Mouse (Mus musculus) midbrain, embryonic 15.5 days (tissue): ENCODE results near the gene Fcrl5. TPM values are rescaled to one million over a fixed set of nuclear protein-coding genes. Genes with fewer than 3 reads are reported as not detected.
A peak's percentile ranks its signal among the peaks of the same experiment; 100 is the strongest.

Experiments used
- ATAC-seq: fragments of 200-750 bp; cut with Nextera tagmentation; replicated peaks from 2 replicates; pipeline ENCODE4 v1.8.0; 2017; ENCODE audit warnings: moderate TSS enrichment
- H3K27ac ChIP-seq: fragments of 300-500 bp; sonication (generic); 2 replicates; pipeline ENCODE4 v1.5.1; 2015; ENCODE audit warnings: mild to moderate bottlenecking, inconsistent platforms
- H3K27me3 ChIP-seq: fragments of 300-500 bp; sonication (generic); replicated peaks from 2 replicates; pipeline ENCODE4 v1.6.1; 2015; ENCODE audit warnings: inconsistent platforms
- H3K36me3 ChIP-seq: fragments of 300-500 bp; sonication (generic); replicated peaks from 2 replicates; pipeline ENCODE4 v1.6.1; 2015; ENCODE audit warnings: inconsistent platforms
- H3K4me1 ChIP-seq: fragments of 300-500 bp; sonication (generic); 2 replicates; pipeline ENCODE4 v1.6.1; 2015; ENCODE audit warnings: inconsistent platforms
- H3K4me2 ChIP-seq: fragments of 300-500 bp; sonication (generic); 2 replicates; pipeline ENCODE4 v1.6.1; 2015; ENCODE audit warnings: inconsistent platforms, mild to moderate bottlenecking, moderate library complexity
- H3K4me3 ChIP-seq: fragments of 300-500 bp; sonication (generic); 2 replicates; pipeline ENCODE4 v1.5.1; 2015; ENCODE audit warnings: mild to moderate bottlenecking, inconsistent platforms
- H3K9ac ChIP-seq: fragments of 300-500 bp; sonication (generic); 2 replicates; pipeline ENCODE4 v1.6.1; 2015; ENCODE audit warnings: mild to moderate bottlenecking, inconsistent platforms
- H3K9me3 ChIP-seq: fragments of 300-500 bp; sonication (generic); 2 replicates; pipeline ENCODE4 v1.6.1; 2016; ENCODE audit warnings: inconsistent platforms
- WGBS: fragments of 180-500 bp; shearing (Covaris S2); methylation state at CpG from one replicate; pipeline ENCODE4 v1.1.7; 2015; ENCODE audit warnings: mixed read lengths; 5-methylcytosine and 5-hydroxymethylcytosine counted together
- polyA plus RNA-seq: library from polyadenylated mRNA; unstranded; fragments of >200 nt; fragmentation: Nextera tagmentation; extraction: Ambion mirVana; gene quantifications from 2 replicates; pipeline ENCODE4 v1.2.1, GENCODE M21; 2015

Fcrl5 gene
- polyA plus RNA-seq, 1 experiment from 2014 or later, result not detected

DNA sequence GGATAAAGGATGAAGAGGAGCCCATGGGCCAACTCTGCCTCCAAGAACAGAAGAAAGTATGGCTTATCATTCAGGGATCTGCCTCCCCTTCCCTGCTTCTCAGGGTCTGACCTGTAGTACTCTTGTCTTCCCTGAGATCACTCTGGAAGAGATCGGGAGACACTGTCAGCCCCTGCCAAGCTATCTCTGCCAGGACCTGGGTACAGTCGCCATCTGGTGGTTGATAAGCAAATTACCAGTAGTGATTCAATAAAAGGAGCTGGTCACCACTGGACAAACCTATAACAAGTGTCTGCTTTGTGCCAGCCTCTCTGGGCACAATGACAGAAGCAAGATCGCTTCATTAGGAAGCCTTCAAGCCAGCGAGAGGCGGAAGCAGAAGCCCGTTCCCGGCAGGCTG, 68.8 kb downstream of the Fcrl5 start:
- H3K36me3 ChIP-seq, result no peaks in the 10 kb centered on the region
- no peak overlapping the region for H3K4me3 ChIP-seq
- H3K4me1 ChIP-seq, result peaks cover 9% of the 10 kb centered on the region
- H3K27me3 ChIP-seq, result 0 out of 2 replicates have a peak, but pooled peaks cover 2% of the 10 kb centered on the region
- H3K9ac ChIP-seq, result no peak overlapping the region
- H3K4me2 ChIP-seq, result no peak overlapping the region
- no peaks in the 10 kb centered on the region for H3K9me3 ChIP-seq
- WGBS, result 21% methylated on average over 7 of the region's 7 CpGs
- no peak overlapping the region for H3K27ac ChIP-seq
- peak; percentile 71 for ATAC-seq

DNA sequence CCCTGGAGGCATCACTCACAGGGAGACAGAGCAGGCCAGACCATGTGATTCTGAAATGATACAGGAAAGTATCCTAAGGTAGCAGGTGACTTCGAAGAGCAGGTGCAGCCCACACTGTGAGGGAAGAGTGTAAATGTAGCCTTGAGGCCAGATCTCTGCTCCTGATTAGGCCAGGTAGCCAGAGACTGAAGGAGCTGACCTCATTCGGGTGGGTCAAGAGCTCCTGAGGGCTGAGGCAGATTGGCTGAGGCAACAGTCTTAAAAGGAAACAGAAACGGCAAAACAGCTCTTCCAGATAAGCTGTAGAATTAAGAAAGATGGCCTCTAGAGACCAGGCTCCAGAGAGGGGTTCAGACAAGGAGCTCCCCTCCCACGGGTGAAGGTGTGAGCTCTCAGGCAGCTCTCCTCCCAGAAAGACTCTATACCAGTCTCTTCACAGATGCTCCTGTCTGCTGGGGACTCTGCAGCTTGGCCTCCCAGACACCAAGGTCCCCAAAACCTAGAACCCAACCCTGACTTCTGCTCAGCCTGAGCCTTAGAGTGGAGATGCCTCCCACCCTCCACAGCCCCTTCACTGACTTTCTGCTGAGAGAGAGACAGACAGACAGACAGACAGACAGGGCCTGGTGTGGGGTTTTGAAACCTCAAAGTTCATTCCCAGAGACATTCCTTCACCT, 69.3 kb downstream of the Fcrl5 start:
- Histone ChIP-seq H3K36me3 (no peaks in the 10 kb centered on the region), H3K4me2 (no peak overlapping the region), H3K4me3 (no peak overlapping the region), H3K27ac (no peak overlapping the region), H3K9me3 (no peaks in the 10 kb centered on the region), H3K9ac (no peak overlapping the region), H3K27me3 (0 out of 2 replicates have a peak, but pooled peaks cover 2% of the 10 kb centered on the region), H3K4me1 (peaks cover 9% of the 10 kb centered on the region)
- WGBS, result 70% methylated on average over 4 of the region's 4 CpGs
- ATAC-seq, result no peak; the same call in 1 of the 2 replicates

DNA sequence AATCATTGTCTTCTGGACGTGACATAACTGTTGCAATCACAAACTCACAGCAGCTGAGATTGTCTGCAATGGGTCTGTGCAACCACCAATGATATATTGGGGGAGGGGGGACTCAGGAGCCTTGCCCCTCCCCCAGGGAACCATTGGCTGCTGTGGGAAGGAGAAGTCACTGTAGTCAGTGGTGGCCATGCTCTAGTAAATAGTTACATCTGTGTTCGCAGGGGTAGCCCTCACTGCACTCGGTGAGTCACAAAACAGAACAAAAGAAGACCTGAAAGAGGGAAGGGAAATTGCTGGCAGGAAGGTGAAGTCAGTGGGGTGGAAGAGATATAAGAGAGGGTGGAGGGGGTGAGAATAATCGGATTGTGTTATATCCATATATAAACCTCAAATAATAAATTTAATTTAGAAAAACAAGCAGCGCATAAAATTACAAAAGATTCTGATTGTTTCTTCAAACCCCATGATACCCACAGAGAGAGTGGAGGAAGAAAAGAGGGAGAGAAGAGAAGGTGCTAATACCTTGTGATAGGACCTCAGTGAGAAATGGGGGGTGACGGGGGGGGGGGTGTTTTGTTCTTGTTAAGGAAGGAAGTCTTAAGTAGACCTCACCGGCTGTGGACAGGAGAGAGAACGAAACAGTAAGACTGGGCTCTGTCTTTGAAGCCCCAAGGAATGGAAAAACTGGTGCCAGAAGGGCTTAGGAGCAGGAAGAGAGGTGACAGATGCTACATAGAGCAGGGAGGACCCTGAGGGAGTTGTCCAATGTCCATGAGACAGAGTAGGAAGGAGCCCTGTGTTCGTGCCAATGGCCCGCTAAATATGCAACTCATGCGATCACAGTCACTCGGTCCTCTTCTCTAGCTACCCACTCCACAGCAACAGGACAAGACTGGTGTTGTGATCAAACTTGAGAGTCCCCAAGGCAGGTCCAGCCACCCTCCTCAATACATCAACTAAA, 71.2 kb downstream of the Fcrl5 start:
- Histone ChIP-seq H3K4me1 (peaks cover 9% of the 10 kb centered on the region), H3K9me3 (no peaks in the 10 kb centered on the region), H3K4me3 (no peak overlapping the region), H3K27me3 (0 out of 2 replicates have a peak, but pooled peaks cover 2% of the 10 kb centered on the region), H3K27ac (no peak overlapping the region), H3K36me3 (no peaks in the 10 kb centered on the region), H3K4me2 (no peak overlapping the region), H3K9ac (no peak overlapping the region)
- ATAC-seq, result no peak
- WGBS, result 77% methylated on average over 12 of the region's 12 CpGs

DNA sequence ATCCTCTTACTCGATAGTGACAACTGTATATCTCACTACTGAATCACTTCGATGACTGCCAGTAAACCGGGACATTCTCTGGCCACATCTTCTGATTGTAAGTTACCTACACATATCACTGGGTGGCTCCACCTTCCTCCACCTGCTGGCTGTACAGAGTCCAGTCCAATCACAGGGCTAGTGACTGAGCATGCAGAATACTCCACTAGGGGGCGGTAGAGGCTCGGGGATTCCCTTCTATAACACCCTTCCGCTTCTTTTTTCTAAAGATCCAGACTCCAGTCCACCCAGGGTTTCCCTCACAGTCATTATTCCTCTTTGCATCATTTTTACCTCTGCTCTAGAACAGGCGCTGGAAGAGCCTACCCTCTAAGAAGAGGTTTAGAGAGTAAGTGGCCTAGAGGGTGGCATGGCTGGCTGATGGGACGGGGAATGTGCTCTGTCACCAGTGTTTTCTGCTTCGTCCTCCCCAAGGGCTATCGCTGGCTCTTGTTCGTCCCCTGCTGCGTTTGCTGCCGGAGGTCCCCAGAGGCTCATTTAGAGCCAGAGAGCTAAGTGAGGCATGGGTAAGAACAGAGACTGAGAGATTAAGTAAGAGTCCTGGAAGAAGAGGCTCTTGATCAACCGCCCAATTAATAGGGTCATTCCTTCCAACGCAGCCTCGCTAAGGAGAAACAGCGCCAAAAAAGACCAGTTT, 72.8 kb downstream of the Fcrl5 start:
- H3K4me2 ChIP-seq, result peak overlapping the region; percentile 35; the same call in 1 of the 2 replicates
- H3K27me3 ChIP-seq, result 0 out of 2 replicates have a peak, but pooled peaks cover 2% of the 10 kb centered on the region
- no peak overlapping the region for H3K4me3 ChIP-seq
- H3K9ac ChIP-seq, result 0 out of 2 replicates have a peak overlapping the region, but pooled peaks have one; percentile 5
- H3K27ac ChIP-seq, result no peak overlapping the region
- 23% methylated on average over 17 of the region's 17 CpGs for WGBS
- ATAC-seq, result 0 out of 2 replicates have a peak, but pooled peaks have one; percentile 59
- no peaks in the 10 kb centered on the region for H3K9me3 ChIP-seq
- H3K4me1 ChIP-seq, result peaks cover 9% of the 10 kb centered on the region
- no peaks in the 10 kb centered on the region for H3K36me3 ChIP-seq

DNA sequence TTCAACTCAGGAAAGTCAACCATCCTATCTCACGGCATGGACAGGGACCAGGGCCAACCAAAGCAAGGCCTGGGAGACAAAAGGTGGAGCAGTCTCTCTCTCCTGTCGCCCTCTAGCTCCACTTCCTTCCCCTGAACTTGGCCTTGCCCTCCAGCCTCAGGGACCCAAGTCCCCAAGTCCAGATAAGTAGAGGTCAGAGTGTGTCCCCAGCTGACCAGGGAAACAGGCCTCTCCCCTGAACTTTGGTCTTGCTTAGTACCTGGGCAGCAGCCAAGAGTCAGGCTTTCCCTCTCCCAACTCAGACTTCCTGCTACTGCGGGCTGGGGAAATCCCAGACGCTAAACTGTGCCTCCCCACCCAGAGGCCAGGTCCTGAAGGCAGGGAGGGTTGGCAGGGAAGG, 73.5 kb downstream of the Fcrl5 start:
- no peak overlapping the region for H3K9ac ChIP-seq
- no peak for ATAC-seq
- WGBS, result 55% methylated on average over 4 of the region's 4 CpGs
- H3K4me2 ChIP-seq, result no peak overlapping the region
- H3K9me3 ChIP-seq, result no peaks in the 10 kb centered on the region
- H3K36me3 ChIP-seq, result no peaks in the 10 kb centered on the region
- H3K4me3 ChIP-seq, result no peak overlapping the region
- no peaks in the 10 kb centered on the region for H3K27me3 ChIP-seq
- H3K27ac ChIP-seq, result no peak overlapping the region
- H3K4me1 ChIP-seq, result peaks cover 9% of the 10 kb centered on the region

DNA sequence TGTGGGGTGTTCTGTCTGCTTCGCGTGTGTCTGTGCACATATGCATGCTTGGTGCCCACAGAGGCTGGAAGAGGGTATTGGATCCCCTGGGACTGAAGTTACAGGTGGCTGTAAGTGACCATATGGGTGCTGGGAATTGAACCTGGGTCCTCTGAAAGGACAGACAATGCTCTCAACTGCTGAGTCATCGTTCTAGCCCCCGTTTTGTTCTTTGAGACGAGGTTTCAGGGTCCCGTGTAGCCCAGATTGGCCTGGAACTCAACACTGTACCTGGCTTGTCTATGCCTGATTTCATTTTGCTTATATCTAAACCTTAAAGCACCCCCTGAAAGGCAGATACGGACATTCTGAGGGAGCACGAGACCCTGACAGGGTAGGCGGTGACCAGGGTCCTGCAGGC, 75.3 kb downstream of the Fcrl5 start:
- no peak overlapping the region for H3K4me3 ChIP-seq
- no peaks in the 10 kb centered on the region for H3K27me3 ChIP-seq
- ATAC-seq, result no peak
- no peaks in the 10 kb centered on the region for H3K9me3 ChIP-seq
- H3K4me2 ChIP-seq, result no peak overlapping the region
- H3K9ac ChIP-seq, result no peak overlapping the region
- WGBS, result 92% methylated on average over 9 of the region's 9 CpGs
- no peaks in the 10 kb centered on the region for H3K36me3 ChIP-seq
- no peak overlapping the region for H3K27ac ChIP-seq
- H3K4me1 ChIP-seq, result peaks cover 6% of the 10 kb centered on the region

DNA sequence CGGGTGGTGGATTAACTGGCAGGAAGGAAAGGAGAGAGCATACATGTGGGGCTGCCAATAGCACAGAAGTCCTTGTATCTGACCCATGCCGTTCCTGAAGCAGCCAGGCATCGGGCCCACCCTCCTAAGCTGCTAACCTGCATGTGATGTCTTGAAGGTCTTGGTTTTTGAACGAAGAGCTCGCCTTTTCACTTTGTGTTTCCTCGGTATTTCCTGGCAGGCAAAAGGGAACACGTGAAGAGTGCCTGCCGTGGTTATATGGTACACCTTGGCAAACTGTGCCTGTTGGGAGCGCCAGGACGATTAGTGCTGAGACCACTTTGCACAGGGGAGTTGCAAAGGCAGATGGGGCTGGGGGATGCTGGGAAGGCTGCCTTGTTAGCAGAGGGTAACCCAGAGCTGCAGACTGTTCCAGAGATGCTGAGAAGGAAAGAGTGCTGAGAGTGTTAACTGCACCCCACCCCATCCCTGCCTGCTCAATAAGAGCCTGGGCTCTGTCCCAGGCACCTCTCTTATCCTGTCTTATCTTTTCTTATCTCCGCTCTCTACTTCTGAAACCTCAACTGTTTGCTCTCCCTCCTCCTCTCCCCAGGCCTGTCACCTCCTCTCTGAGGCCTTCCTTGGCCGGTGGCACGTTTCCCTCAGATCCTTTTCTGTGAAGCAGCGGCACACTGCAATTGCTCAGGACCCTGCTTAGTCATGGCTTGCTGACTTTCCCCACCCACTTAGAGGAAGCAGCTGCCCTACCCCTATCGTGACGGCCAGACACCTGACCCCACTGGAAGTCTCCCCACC, 76.6 kb downstream of the Fcrl5 start:
- Histone ChIP-seq H3K4me2 (no peak overlapping the region), H3K27ac (no peak overlapping the region), H3K27me3 (no peaks in the 10 kb centered on the region), H3K4me1 (peaks cover 6% of the 10 kb centered on the region), H3K36me3 (no peaks in the 10 kb centered on the region), H3K9me3 (no peaks in the 10 kb centered on the region), H3K9ac (no peak overlapping the region), H3K4me3 (no peak overlapping the region)
- no peak for ATAC-seq
- 41% methylated on average over 16 of the region's 16 CpGs for WGBS

DNA sequence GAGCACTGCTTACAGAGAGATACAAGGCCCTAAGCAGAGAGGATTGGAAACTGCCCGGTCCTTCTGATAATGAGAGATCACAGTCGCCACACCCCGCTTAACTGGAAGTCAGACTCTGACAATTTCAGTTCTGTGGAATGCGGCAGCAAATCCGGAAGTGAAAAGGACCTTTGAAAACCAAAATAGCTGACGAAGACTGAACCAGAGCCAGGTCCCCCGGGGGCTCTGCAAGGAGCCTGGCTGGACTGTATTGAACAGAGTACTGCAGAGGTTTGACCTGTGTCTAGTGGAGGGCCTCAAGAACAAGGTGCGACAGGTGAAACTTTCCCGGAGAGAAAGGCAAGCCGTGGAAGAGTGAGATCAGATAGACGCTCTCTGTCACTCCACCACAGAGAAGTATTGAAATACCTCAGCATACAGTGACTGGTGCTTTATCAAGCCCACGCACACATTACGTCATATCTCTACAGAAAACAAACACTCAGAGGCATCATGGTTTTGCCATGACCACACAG, 80.1 kb downstream of the Fcrl5 start:
- no peak overlapping the region for H3K27ac ChIP-seq
- H3K36me3 ChIP-seq, result no peaks in the 10 kb centered on the region
- H3K4me2 ChIP-seq, result no peak overlapping the region
- H3K9ac ChIP-seq, result no peak overlapping the region
- no peaks in the 10 kb centered on the region for H3K4me1 ChIP-seq
- WGBS, result 57% methylated on average over 13 of the region's 13 CpGs
- H3K9me3 ChIP-seq, result no peaks in the 10 kb centered on the region
- no peak overlapping the region for H3K4me3 ChIP-seq
- no peaks in the 10 kb centered on the region for H3K27me3 ChIP-seq
- no peak for ATAC-seq

DNA sequence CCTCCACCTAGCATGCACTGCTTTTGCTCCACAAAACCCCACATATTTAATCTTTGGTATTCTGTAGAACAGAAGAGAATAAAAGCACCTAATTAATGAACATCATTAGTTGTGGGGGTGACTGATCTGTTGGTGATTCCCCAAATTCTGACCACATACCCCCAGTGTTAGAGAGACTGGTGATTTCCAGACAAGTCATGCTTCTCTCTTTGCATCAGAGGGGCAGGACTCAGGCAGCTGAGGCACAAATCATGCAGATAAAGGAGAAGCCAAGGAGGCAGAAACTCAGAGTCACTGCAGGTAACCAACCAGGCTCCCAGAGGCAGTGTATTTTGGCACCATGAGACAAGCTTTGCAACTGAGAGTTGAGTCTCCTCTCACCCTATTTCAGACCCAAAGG, 82.9 kb downstream of the Fcrl5 start:
- ATAC-seq, result no peak
- Histone ChIP-seq H3K4me3 (no peak overlapping the region), H3K4me2 (no peak overlapping the region), H3K9me3 (no peaks in the 10 kb centered on the region), H3K4me1 (no peaks in the 10 kb centered on the region), H3K9ac (no peak overlapping the region), H3K27ac (no peak overlapping the region), H3K36me3 (no peaks in the 10 kb centered on the region), H3K27me3 (no peaks in the 10 kb centered on the region)

DNA sequence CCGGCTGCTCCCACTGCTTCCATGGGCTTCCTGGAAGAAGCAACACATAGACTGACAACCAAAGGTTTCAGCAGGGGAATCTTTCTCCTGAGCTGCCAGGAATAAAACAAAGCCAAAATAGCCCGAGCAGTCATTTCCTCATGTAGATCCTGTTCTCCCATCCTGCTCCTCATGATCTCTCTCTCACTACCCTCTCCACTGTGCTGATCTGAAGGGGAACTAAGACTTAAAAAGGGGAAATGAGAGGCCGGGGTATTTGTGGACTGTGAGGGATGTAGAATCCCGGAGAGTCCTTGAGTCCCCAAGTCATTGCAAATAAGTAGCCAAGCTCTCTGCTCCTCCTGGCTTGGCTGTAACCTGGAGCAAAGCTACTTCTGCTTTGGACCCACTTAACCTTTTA, 85.6 kb downstream of the Fcrl5 start:
- Histone ChIP-seq H3K9ac (no peak overlapping the region), H3K27me3 (no peaks in the 10 kb centered on the region), H3K27ac (no peak overlapping the region), H3K36me3 (no peaks in the 10 kb centered on the region), H3K4me1 (peaks cover 6% of the 10 kb centered on the region), H3K9me3 (no peaks in the 10 kb centered on the region), H3K4me2 (no peak overlapping the region), H3K4me3 (no peak overlapping the region)
- no peak for ATAC-seq
- 83% methylated on average over 4 of the region's 4 CpGs for WGBS

DNA sequence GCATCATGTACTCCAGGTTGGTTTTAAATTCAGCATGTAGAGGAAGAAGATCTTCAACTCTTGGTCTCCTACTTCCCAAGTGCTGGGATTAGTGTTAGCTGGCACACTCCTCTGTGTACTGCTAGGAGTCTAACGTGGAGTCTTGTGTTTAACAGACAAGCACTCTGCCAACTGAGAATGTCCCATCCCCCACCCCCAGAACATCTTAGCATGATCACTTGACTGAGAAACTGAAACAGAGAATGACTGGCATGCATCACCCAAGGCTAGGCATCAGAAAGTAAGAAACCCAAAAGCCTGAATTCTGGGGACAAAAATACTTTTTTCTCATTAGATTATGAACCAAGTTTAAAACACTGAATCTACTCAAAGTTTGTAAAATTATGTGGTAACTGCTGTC, 86.3 kb downstream of the Fcrl5 start:
- 43% methylated on average over 1 of the region's 1 CpGs for WGBS
- H3K9me3 ChIP-seq, result no peaks in the 10 kb centered on the region
- H3K4me2 ChIP-seq, result no peak overlapping the region
- H3K9ac ChIP-seq, result no peak overlapping the region
- H3K4me3 ChIP-seq, result no peak overlapping the region
- no peaks in the 10 kb centered on the region for H3K27me3 ChIP-seq
- no peaks in the 10 kb centered on the region for H3K36me3 ChIP-seq
- no peak for ATAC-seq
- H3K4me1 ChIP-seq, result peaks cover 13% of the 10 kb centered on the region
- H3K27ac ChIP-seq, result no peak overlapping the region
